Mouse (Mus musculus) liver, adult 2 months (tissue): ENCODE data around the gene Cnga4. TPM values are rescaled to one million over a fixed set of nuclear protein-coding genes. Genes with fewer than 3 reads are reported as not detected.

ENCODE experiments used
- DNase-seq: peaks from one replicate; pipeline ENCODE4 v3.0.0-alpha.2; 2011; ENCODE audit warnings: low read depth, low spot score; ENCODE audit errors: extremely low read depth
- H3K27ac ChIP-seq: fragments of 200-500 bp; replicated peaks from 2 replicates; pipeline ENCODE4 v1.5.1; 2012; ENCODE audit warnings: low read depth, mild to moderate bottlenecking, control low read depth, inconsistent platforms, low read length; ENCODE audit not compliant: insufficient read depth
- H3K27me3 ChIP-seq: fragments of 200-500 bp; 2 replicates; pipeline ENCODE4 v1.6.1; 2012; ENCODE audit warnings: mild to moderate bottlenecking, moderate library complexity, low read length, inconsistent platforms; ENCODE audit not compliant: control insufficient read depth, insufficient read depth
- H3K36me3 ChIP-seq: fragments of 200-500 bp; 2 replicates; pipeline ENCODE4 v1.6.1; 2012; ENCODE audit warnings: low read length, inconsistent platforms; ENCODE audit not compliant: control insufficient read depth, insufficient read depth
- H3K4me1 ChIP-seq: fragments of 200-500 bp; 2 replicates; pipeline ENCODE4 v1.6.1; 2011; ENCODE audit warnings: low read length; ENCODE audit not compliant: control insufficient read depth, insufficient read depth
- H3K4me3 ChIP-seq: fragments of 200-500 bp; 2 replicates; pipeline ENCODE4 v1.5.1; 2011; ENCODE audit warnings: low read depth, mild to moderate bottlenecking, control low read depth, low read length, moderate library complexity; ENCODE audit not compliant: insufficient read depth
- H3K79me2 ChIP-seq: fragments of 200-500 bp; 2 replicates; pipeline ENCODE4 v1.6.1; 2012; ENCODE audit warnings: inconsistent platforms, mild to moderate bottlenecking, low read length, moderate library complexity; ENCODE audit not compliant: control insufficient read depth, insufficient read depth
- H3K9ac ChIP-seq: fragments of 200-500 bp; 2 replicates; pipeline ENCODE4 v1.6.1; 2012; ENCODE audit warnings: low read depth, mild to moderate bottlenecking, control low read depth, inconsistent platforms, low read length
- CTCF ChIP-seq: fragments of 200-500 bp; IDR thresholded peaks from 2 replicates; pipeline ENCODE4 v1.5.1; 2011; ENCODE audit warnings: low read depth, low read length, control low read depth
- POLR2A ChIP-seq: fragments of 200-500 bp; IDR thresholded peaks from 2 replicates; pipeline ENCODE4 v1.6.1; 2011; ENCODE audit warnings: low read length, control low read depth; ENCODE audit not compliant: insufficient read depth; ENCODE audit errors: extremely low read depth
- WGBS: fragments of 180-500 bp; shearing (Covaris S2); methylation state at CpG from one replicate; pipeline ENCODE4 v1.1.7; 2018; 5-methylcytosine and 5-hydroxymethylcytosine counted together
- polyA plus RNA-seq: library from polyadenylated mRNA; depleted of rRNA; stranded (reverse); fragments of >200 nt; gene quantifications from 2 replicates; pipeline ENCODE4 v1.2.3, GENCODE M21; 2012
- total RNA-seq: library from RNA; depleted of rRNA; stranded (reverse); fragments of >200 nt; gene quantifications from 2 replicates; pipeline ENCODE4 v1.2.3, GENCODE M21; 2014

The Cnga4 gene
- total and polyA plus RNA-seq, 2 experiments, result 0.04 TPM; not detected in 1

DNA sequence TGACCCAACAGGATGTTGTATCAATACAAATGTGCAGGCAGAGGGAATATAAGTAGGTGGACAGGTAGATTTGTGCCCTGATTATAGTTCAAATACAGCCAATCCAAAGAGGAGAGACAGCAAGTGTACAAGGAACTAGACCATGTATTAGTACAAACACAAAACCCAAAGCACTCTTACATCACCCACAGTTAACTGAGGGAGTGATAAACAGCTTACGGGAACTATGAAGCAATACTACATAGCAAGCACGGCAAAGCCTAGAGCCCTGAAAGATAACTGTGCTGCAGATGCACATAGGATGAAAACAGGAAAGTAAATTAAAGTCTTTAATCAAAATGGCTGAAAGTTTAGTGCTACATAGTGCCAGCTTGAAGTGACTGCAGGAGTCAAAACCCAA lies 16.7 kb upstream of the Cnga4 start:
- Histone ChIP-seq H3K9ac (no peak overlapping the region), H3K4me1 (no peaks in the 10 kb centered on the region), H3K27me3 (no peaks in the 10 kb centered on the region), H3K4me3 (no peak overlapping the region), H3K36me3 (peaks cover 57% of the 10 kb centered on the region), H3K79me2 (no peaks in the 10 kb centered on the region), H3K27ac (no peak overlapping the region)
- DNase-seq, result no peak
- 60% methylated on average over 2 of the region's 2 CpGs for WGBS
- TF ChIP-seq POLR2A (no peak), CTCF (no peak)

DNA sequence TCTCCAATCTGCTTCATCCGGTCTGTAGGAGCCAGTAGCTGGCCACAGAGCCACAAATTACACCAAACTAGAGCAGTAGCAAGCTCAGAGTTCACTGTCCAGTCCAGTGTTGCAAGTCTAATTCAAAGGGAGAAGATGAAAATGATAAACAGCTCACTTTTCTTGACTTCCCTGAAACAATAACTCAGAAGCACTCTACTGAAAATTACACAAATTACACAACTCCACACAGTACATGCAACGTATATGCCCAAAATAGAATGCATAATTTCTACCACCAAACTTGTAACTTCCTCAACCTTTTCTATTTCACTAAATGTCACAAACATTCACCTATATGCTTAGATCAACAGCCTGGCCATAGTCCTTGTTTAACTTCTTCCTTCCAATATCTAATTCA lies 14.1 kb upstream of the Cnga4 start:
- WGBS, result 89% methylated on average over 2 of the region's 2 CpGs

DNA sequence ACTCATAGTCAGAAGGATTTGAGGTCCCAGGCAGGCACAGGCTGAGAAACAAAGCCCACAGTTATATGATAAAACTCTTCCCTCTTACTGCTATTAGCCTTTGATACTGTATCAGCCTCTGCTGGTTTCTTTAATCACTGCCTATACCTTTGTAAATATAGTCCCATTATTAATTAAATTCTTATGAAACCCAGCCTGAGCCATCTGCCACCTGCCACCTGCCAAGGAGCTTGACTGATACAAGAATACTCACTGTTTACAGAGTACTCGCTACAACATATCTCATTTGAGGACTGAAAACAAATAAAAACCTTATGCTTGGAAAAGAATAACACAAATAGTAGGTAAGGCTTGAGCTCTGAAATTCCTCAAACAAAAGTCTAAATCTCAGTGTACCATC lies 9.8 kb upstream of the Cnga4 start:
- Histone ChIP-seq H3K27me3 (no peaks in the 10 kb centered on the region), H3K4me1 (peaks cover 9% of the 10 kb centered on the region), H3K4me3 (no peak overlapping the region), H3K36me3 (peaks cover 7% of the 10 kb centered on the region), H3K79me2 (peaks cover 3% of the 10 kb centered on the region; the same call in 1 of the 2 replicates), H3K27ac (no peak overlapping the region), H3K9ac (no peak overlapping the region)
- TF ChIP-seq POLR2A, result no peak
- TF ChIP-seq CTCF, result no peak
- 31% methylated on average over 1 of the region's 1 CpGs for WGBS
- DNase-seq, result peak; percentile 9

More for the DNA sequence above, 14.1 kb upstream of the Cnga4 start:
- TF ChIP-seq POLR2A, result no peak
- Histone ChIP-seq H3K36me3 (peaks cover 34% of the 10 kb centered on the region), H3K27me3 (no peaks in the 10 kb centered on the region), H3K79me2 (no peaks in the 10 kb centered on the region), H3K4me3 (no peak overlapping the region), H3K4me1 (no peaks in the 10 kb centered on the region; the same call in 1 of the 2 replicates), H3K9ac (no peak overlapping the region), H3K27ac (no peak overlapping the region)
- DNase-seq, result no peak

DNA sequence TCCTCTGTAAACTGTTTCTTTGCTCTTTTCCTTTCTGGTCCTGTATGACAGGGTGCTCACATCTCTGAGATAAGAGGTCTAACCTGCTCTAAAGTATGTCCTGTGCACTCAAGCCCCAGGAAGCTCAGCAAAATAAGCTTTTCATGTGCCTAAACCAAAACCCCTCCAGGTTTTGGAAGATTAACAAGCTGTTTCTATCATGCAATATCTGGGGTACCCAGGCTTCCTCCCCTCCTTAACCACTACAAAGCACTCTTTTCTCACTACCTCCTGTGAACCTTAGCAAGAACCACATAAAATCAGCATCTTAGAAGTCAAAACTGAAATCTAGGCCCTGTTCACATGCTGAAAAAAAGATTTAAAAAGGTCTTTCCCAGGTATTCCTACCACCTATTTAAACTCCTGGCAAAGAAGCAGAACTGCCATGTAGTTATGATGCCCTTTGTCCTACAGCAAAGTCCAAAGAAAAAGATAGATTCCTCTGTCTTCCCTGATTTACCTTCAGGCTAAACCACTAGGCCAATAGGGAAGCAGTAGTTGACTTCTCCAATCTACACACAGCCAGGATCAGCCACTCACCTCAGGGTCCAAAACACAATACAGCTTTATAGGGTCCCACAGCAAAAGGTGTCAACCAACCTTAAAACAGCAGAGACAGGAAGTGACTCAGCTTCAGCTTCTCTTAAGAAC lies 9.1 kb upstream of the Cnga4 start:
- Histone ChIP-seq H3K4me3 (no peak overlapping the region), H3K27me3 (no peaks in the 10 kb centered on the region), H3K4me1 (peaks cover 9% of the 10 kb centered on the region), H3K27ac (peak overlapping the region; percentile 84), H3K79me2 (peaks cover 5% of the 10 kb centered on the region; the same call in 1 of the 2 replicates), H3K36me3 (peaks cover 5% of the 10 kb centered on the region), H3K9ac (no peak overlapping the region)
- TF ChIP-seq POLR2A, result no peak
- DNase-seq, result peak; percentile 70

DNA sequence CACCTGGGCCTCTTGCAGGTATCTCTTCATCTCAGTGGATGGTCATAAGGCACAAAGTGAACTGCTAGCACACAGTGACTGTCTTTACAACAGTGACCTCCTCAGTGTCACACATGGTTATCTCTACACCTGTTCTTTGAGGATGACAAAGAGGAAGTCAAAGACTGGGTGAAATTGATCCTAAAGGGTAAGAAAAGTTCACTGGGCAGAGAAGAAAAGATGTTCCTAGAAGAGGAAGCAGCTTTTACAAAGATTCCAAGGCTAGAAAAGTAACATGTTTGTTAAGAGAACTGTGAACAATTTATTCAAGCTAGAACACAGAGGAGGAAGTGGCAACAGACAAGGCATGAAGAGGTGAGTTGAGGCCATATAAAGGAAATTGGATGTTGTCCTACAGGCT lies 8.2 kb upstream of the Cnga4 start:
- no peak overlapping the region for H3K9ac ChIP-seq
- peaks cover 5% of the 10 kb centered on the region for H3K36me3 ChIP-seq
- peak overlapping the region; percentile 32; the same call in 1 of the 2 replicates for H3K27ac ChIP-seq
- no peaks in the 10 kb centered on the region for H3K27me3 ChIP-seq
- DNase-seq, result no peak
- TF ChIP-seq POLR2A, result no peak
- TF ChIP-seq CTCF, result no peak
- no peak overlapping the region for H3K4me3 ChIP-seq
- H3K79me2 ChIP-seq, result peaks cover 5% of the 10 kb centered on the region; the same call in 1 of the 2 replicates
- peaks cover 9% of the 10 kb centered on the region for H3K4me1 ChIP-seq
